Mouse (Mus musculus): ENCODE data around the gene Rgs10.

Rgs10 gene

GRCm38 (mm10) chr7:128332896-128333295 is 85.7 kb downstream of the Rgs10 start:
- DNase-seq: peak; percentile 28 to 54

GRCm38 (mm10) chr7:128330981-128331380 is 87.6 kb downstream of the Rgs10 start:
- no peak for DNase-seq

- DNase-seq: no peak
Measured at GRCm38 (mm10) chr7:128324977-128325376, 93.6 kb downstream of the Rgs10 start.
